Mouse (Mus musculus) spleen, adult 2 months (tissue): Measurements from ENCODE around the gene Ly9.

Source experiments
- CTCF ChIP-seq: fragments of 200-500 bp; IDR thresholded peaks from 2 replicates; pipeline ENCODE4 v1.5.1; 2011; ENCODE audit warnings: mild to moderate bottlenecking, inconsistent platforms; ENCODE audit not compliant: insufficient read depth, insufficient read length, insufficient replicate concordance; ENCODE audit errors: extremely low read depth
- POLR2A ChIP-seq: fragments of 200-500 bp; IDR thresholded peaks from 2 replicates; pipeline ENCODE4 v1.6.1; 2011; ENCODE audit warnings: low read depth, low read length, inconsistent platforms

DNA sequence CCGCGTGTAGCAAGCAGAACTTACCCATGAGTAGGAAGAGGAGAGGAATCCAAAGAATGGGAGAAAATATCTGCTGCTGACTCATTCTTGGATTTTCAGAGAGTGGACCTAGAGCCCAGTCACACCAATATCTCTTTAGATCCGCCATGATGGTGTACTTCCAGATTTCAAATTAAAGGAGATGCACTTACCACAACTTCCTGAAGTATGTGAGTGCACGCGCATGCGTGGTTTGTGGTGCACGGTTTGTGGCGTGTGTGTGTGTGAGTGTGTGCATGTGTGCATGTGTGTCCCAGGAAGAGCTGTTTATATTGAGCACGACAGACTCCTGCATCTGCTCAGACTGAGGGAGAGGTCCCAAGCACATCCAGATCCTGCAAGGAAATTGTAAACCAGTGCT is at the start of gene Ly9:
- TF ChIP-seq CTCF: no peak
- TF ChIP-seq POLR2A: peak; percentile 17; the same call in 1 of the 2 replicates
